Mouse (Mus musculus) liver, embryonic 16.5 days (tissue): ENCODE results near the gene Lef1. TPM values are rescaled to one million over a fixed set of nuclear protein-coding genes. Genes with fewer than 3 reads are reported as not detected.

Source experiments
- ATAC-seq: fragments of 200-750 bp; cut with Nextera tagmentation; 2 replicates; pipeline ENCODE4 v1.8.0; 2017; ENCODE audit warnings: low read depth, mild to moderate bottlenecking, moderate number of reproducible peaks, moderate library complexity
- H3K27ac ChIP-seq: fragments of 300-500 bp; sonication (generic); 2 replicates; pipeline ENCODE4 v1.5.1; 2014; ENCODE audit warnings: mild to moderate bottlenecking, low read length
- H3K27me3 ChIP-seq: fragments of 300-500 bp; sonication (generic); 2 replicates; pipeline ENCODE4 v1.6.1; 2014; ENCODE audit warnings: low read depth, low read length, mixed read lengths; ENCODE audit not compliant: control insufficient read depth, insufficient read depth
- H3K36me3 ChIP-seq: fragments of 300-500 bp; sonication (generic); 2 replicates; pipeline ENCODE4 v1.6.1; 2014; ENCODE audit warnings: mild to moderate bottlenecking; ENCODE audit not compliant: control insufficient read depth, insufficient read depth
- H3K4me1 ChIP-seq: fragments of 300-500 bp; sonication (generic); 2 replicates; pipeline ENCODE4 v1.6.1; 2014; ENCODE audit warnings: low read depth, low read length, mixed read lengths; ENCODE audit not compliant: control insufficient read depth
- H3K4me2 ChIP-seq: fragments of 300-500 bp; sonication (generic); 2 replicates; pipeline ENCODE4 v1.6.1; 2014; ENCODE audit warnings: low read depth, low read length, mixed read lengths
- H3K4me3 ChIP-seq: fragments of 300-500 bp; sonication (generic); 2 replicates; pipeline ENCODE4 v1.5.1; 2014; ENCODE audit warnings: low read depth, mild to moderate bottlenecking, low read length
- H3K9ac ChIP-seq: fragments of 300-500 bp; sonication (generic); 2 replicates; pipeline ENCODE4 v1.6.1; 2014; ENCODE audit warnings: low read depth, low read length
- H3K9me3 ChIP-seq: fragments of 300-500 bp; sonication (generic); replicated peaks from 2 replicates; pipeline ENCODE4 v1.6.1; 2016; ENCODE audit warnings: low read length; ENCODE audit not compliant: control insufficient read depth
- WGBS: fragments of 180-500 bp; shearing (Covaris S2); extraction: QIAGEN DNeasy Blood & Tissue Kit; methylation state at CpG from one replicate; pipeline ENCODE4 v1.1.7; 2014; ENCODE audit not compliant: insufficient replicate concordance; 5-methylcytosine and 5-hydroxymethylcytosine counted together
- polyA plus RNA-seq: library from polyadenylated mRNA; unstranded; fragments of >200 nt; fragmentation: Nextera tagmentation; extraction: Ambion mirVana; gene quantifications from 2 replicates; pipeline ENCODE4 v1.2.1, GENCODE M21; 2015

Lef1 gene
- polyA plus RNA-seq, 1 experiment from 2014 or later: 2.3 TPM

DNA sequence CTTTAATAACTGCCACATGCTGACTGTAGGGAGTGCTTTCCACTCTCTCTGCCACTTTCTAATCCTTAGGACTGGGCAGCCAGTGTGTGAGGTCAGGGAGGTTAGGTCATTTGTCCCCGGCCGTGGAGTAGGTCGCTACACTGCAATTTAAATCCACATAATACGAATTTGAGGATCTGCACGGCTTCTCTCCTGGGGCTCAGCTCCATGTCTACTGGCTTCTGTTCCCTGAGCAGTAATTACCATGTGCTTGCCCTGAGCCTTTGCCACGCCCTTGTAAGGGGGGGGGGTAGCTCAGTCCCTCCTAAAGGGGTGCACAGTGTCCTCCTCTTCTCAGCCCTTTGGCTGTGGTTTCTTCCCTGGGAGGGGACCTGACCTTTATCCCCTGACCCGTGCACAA, 92.0 kb downstream of the Lef1 start:
- no peak overlapping the region for H3K9ac ChIP-seq
- H3K9me3 ChIP-seq: no peaks in the 10 kb centered on the region
- no peaks in the 10 kb centered on the region for H3K36me3 ChIP-seq
- H3K27me3 ChIP-seq: no peaks in the 10 kb centered on the region; the same call in 1 of the 2 replicates
- no peak overlapping the region for H3K27ac ChIP-seq
- ATAC-seq: no peak
- no peaks in the 10 kb centered on the region for H3K4me1 ChIP-seq
- H3K4me2 ChIP-seq: no peak overlapping the region
- no peak overlapping the region for H3K4me3 ChIP-seq
- 62% methylated on average over 7 of the region's 7 CpGs for WGBS

- Histone ChIP-seq H3K27me3 (no peaks in the 10 kb centered on the region; the same call in 1 of the 2 replicates), H3K4me3 (no peak overlapping the region), H3K9me3 (no peaks in the 10 kb centered on the region), H3K4me1 (no peaks in the 10 kb centered on the region), H3K36me3 (no peaks in the 10 kb centered on the region), H3K9ac (no peak overlapping the region), H3K27ac (no peak overlapping the region), H3K4me2 (no peak overlapping the region)
- ATAC-seq: no peak
- WGBS: 44% methylated on average over 5 of the region's 5 CpGs
These were observed 97.6 kb downstream of the Lef1 start for GRCm38 (mm10) chr3:131207846-131208245.

DNA sequence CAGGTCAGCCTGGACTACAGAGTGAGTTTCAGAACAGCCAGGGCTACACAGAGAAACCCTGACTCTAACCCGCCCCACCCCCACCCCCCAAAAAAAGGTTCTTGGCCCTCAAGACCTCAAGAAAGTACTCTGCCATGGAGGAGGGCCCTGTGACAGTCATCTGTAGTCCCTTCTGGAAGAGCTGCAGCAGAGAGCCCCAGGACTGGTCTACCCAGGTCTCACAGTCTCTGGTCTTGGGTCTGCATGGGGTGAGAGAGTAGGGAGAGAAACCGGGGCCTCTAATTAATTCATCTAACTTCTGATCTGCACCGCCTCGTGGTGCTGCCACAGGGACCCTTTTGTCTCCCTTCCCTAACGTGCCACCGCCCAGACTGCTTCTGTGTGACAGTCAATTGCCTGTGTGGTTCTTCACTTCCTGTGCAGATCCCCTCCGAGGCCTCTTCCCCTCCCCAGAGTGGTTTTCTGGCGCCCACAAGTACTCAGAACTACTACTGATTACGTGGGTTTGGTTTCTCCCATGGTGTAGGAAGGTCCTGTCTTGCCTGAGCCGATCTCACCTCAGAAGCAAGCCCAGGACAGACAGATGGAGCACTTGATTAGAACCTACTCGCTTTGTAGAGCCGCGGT, 98.1 kb downstream of the Lef1 start:
- H3K36me3 ChIP-seq: no peaks in the 10 kb centered on the region
- no peaks in the 10 kb centered on the region for H3K4me1 ChIP-seq
- WGBS: 15% methylated on average over 13 of the region's 13 CpGs
- no peak overlapping the region for H3K4me2 ChIP-seq
- H3K4me3 ChIP-seq: no peak overlapping the region
- no peak for ATAC-seq
- no peak overlapping the region for H3K27ac ChIP-seq
- H3K9me3 ChIP-seq: no peaks in the 10 kb centered on the region
- no peaks in the 10 kb centered on the region; the same call in 1 of the 2 replicates for H3K27me3 ChIP-seq
- H3K9ac ChIP-seq: no peak overlapping the region

DNA sequence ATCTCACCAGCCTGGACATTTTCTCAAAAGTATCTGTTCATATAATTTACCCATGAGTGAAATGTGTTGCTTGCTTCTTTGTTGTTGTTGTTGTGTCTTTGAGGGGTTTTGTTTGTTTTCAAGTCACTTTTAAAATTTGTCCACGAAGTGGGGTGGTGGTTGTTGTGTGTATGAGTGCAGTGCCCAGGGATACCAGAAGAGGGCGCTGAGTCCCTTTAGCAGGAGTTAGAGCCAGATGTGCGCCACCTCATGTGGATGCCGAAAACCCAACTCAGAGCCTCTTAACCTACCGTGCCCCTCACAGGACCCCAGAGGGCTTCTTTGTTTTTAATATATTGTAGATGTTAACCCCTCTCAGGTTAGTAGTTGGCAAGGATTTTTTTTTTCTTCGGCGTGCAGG, 101.9 kb downstream of the Lef1 start:
- H3K27me3 ChIP-seq: no peaks in the 10 kb centered on the region; the same call in 1 of the 2 replicates
- WGBS: 72% methylated on average over 7 of the region's 7 CpGs
- no peak overlapping the region for H3K27ac ChIP-seq
- H3K9me3 ChIP-seq: no peaks in the 10 kb centered on the region
- H3K36me3 ChIP-seq: no peaks in the 10 kb centered on the region
- no peak for ATAC-seq
- H3K4me3 ChIP-seq: no peak overlapping the region
- no peak overlapping the region for H3K9ac ChIP-seq
- no peaks in the 10 kb centered on the region for H3K4me1 ChIP-seq
- H3K4me2 ChIP-seq: no peak overlapping the region

GRCm38 (mm10) chr3:131214060-131214658, 103.9 kb downstream of the Lef1 start:
- WGBS: 73% methylated on average over 9 of the region's 9 CpGs
- Histone ChIP-seq H3K9me3 (no peaks in the 10 kb centered on the region), H3K27ac (no peak overlapping the region), H3K36me3 (no peaks in the 10 kb centered on the region), H3K4me2 (no peak overlapping the region), H3K9ac (no peak overlapping the region), H3K27me3 (no peaks in the 10 kb centered on the region; the same call in 1 of the 2 replicates), H3K4me3 (no peak overlapping the region), H3K4me1 (no peaks in the 10 kb centered on the region)
- no peak for ATAC-seq

DNA sequence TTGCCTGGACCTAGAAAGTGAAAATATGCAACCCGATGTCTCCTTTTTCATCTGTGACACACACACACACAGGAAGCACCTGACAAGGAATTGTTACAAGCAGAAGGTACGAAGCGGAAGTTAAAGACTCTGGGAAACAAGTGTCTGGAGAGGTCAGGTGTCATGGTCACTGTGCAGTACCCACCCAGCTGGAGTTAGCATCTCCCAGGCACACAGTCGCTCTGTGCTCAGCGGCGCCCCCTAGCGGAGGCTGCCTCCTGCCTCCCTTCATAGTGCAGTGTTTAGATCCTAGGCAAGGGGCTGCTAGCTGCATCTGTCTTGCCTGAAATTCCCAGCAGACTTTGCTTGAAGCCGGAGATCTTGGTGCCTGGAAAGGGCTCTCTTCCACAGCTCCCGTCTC, 104.6 kb downstream of the Lef1 start:
- Histone ChIP-seq H3K36me3 (no peaks in the 10 kb centered on the region), H3K9me3 (no peaks in the 10 kb centered on the region), H3K4me1 (no peaks in the 10 kb centered on the region), H3K9ac (no peak overlapping the region), H3K4me3 (no peak overlapping the region), H3K27me3 (no peaks in the 10 kb centered on the region; the same call in 1 of the 2 replicates), H3K4me2 (no peak overlapping the region), H3K27ac (no peak overlapping the region)
- no peak for ATAC-seq
- 49% methylated on average over 9 of the region's 9 CpGs for WGBS

DNA sequence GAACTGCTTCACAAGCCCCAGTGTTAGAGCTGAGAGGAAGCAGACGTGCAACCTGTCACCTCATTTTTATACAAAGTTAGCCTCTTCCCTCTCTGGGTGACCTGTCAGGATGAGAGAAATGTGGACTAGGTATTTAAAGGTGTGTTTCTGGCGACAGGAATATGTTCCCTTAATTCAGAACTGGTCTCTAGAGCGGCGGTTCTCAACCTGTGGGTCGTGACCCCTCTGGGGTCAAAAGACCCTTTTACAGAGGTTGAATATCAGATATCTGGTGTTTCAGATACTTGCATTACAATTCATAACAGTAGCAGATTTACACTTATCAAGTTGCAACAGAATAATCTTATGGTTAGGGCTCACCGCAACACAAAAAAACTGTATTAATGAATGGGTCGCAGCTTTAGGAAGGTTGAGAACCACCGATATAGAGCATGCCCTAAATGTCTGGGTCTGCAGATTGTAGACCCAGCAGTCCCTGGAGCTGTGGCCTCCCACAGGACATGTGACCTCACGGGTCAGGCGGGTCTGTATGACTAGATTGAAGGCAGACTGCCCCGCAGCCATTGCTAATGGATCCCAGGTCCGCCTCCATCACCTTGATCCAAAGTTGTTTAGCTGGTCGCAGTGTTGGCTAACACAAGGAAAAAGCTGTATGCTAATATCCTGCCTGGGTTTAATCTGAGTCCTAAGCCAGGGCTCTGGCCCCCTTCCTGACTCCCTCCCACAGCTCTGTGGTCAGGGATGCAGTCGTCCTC, 108.5 kb downstream of the Lef1 start:
- Histone ChIP-seq H3K27ac (no peak overlapping the region), H3K9ac (no peak overlapping the region), H3K4me2 (no peak overlapping the region), H3K4me3 (no peak overlapping the region), H3K27me3 (no peaks in the 10 kb centered on the region), H3K36me3 (no peaks in the 10 kb centered on the region), H3K9me3 (no peaks in the 10 kb centered on the region), H3K4me1 (no peaks in the 10 kb centered on the region)
- ATAC-seq: no peak
- WGBS: 63% methylated on average over 14 of the region's 14 CpGs

DNA sequence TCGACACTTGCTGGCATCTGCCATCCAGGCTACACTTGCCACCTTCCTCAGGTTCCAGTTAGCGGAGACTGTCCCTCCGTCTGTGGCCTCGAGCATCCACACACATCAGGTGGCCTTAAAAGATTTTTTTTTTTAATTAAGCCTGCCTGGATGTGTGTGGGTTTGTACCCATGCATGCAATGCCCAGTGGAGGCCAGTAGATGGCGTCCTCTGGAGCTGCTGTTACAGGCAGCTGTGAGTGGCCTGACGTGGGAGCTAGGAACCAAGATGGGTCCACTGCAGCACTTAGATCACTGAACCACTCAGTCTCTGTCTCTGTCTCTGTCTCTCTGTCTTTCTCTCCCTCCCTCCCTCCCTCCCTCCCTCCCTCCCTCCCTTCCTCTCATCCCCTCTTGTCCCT, 117.8 kb downstream of the Lef1 start:
- Histone ChIP-seq H3K9ac (no peak overlapping the region), H3K4me2 (no peak overlapping the region), H3K36me3 (peaks cover 3% of the 10 kb centered on the region), H3K9me3 (no peaks in the 10 kb centered on the region), H3K27ac (no peak overlapping the region), H3K4me3 (no peak overlapping the region), H3K27me3 (no peaks in the 10 kb centered on the region), H3K4me1 (no peaks in the 10 kb centered on the region)
- WGBS: 54% methylated on average over 6 of the region's 6 CpGs
- no peak for ATAC-seq

DNA sequence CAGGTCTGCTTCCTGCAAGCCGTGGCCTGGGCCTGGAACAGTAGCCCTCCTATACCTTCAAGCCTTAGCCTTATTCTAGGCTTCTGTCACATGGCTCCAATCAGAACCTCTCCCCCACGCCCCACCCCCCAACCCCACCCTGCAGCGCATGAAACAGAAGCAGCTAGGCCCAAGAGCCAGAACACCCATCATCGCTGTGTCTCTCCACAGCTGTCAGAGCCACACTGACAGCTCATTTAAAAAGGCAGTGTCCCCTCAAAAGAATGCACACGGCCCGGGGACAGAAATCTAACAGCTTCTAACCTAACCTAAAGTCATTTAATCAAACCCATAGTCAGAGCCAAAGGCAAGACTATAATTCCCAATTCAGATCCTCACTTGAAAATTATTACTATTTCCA, 126.8 kb downstream of the Lef1 start:
- H3K27ac ChIP-seq: no peak overlapping the region
- H3K9ac ChIP-seq: no peak overlapping the region
- H3K27me3 ChIP-seq: no peaks in the 10 kb centered on the region
- no peaks in the 10 kb centered on the region for H3K4me1 ChIP-seq
- no peak for ATAC-seq
- H3K9me3 ChIP-seq: no peaks in the 10 kb centered on the region
- WGBS: 71% methylated on average over 6 of the region's 6 CpGs
- no peak overlapping the region for H3K4me3 ChIP-seq
- no peak overlapping the region for H3K4me2 ChIP-seq
- no peaks in the 10 kb centered on the region; the same call in 1 of the 2 replicates for H3K36me3 ChIP-seq
